Mouse (Mus musculus) neural tube, embryonic 14.5 days (tissue): Measurements from ENCODE around the gene Lars2. TPM values are rescaled to one million over a fixed set of nuclear protein-coding genes. Genes with fewer than 3 reads are reported as not detected.

Experiments
- ATAC-seq: fragments of 200-750 bp; cut with Nextera tagmentation; 2 replicates; pipeline ENCODE4 v1.8.0; 2017; ENCODE audit warnings: low read depth, mild to moderate bottlenecking, moderate TSS enrichment, moderate library complexity
- H3K27ac ChIP-seq: fragments of 300-500 bp; sonication (generic); 2 replicates; pipeline ENCODE4 v1.5.1; 2014; ENCODE audit warnings: low read depth, mild to moderate bottlenecking, control low read depth, low read length, moderate library complexity, mixed read lengths
- H3K27me3 ChIP-seq: fragments of 300-500 bp; sonication (generic); 2 replicates; pipeline ENCODE4 v1.6.1; 2014; ENCODE audit warnings: low read length; ENCODE audit not compliant: control insufficient read depth, insufficient read depth
- H3K36me3 ChIP-seq: fragments of 300-500 bp; sonication (generic); 2 replicates; pipeline ENCODE4 v1.6.1; 2014; ENCODE audit warnings: low read length, mixed read lengths; ENCODE audit not compliant: control insufficient read depth, insufficient read depth
- H3K4me1 ChIP-seq: fragments of 300-500 bp; sonication (generic); 2 replicates; pipeline ENCODE4 v1.6.1; 2014; ENCODE audit warnings: low read length; ENCODE audit not compliant: control insufficient read depth, insufficient read depth
- H3K4me2 ChIP-seq: fragments of 300-500 bp; sonication (generic); 2 replicates; pipeline ENCODE4 v1.6.1; 2014; ENCODE audit warnings: mild to moderate bottlenecking, low read depth, low read length, control low read depth
- H3K4me3 ChIP-seq: fragments of 300-500 bp; sonication (generic); 2 replicates; pipeline ENCODE4 v1.5.1; 2014; ENCODE audit warnings: low read depth, low read length, control low read depth, mixed read lengths
- H3K9ac ChIP-seq: fragments of 300-500 bp; sonication (generic); replicated peaks from 2 replicates; pipeline ENCODE4 v1.6.1; 2014; ENCODE audit warnings: low read depth, mild to moderate bottlenecking, control low read depth, low read length, mixed read lengths
- H3K9me3 ChIP-seq: fragments of 300-500 bp; sonication (generic); 2 replicates; pipeline ENCODE4 v1.6.1; 2016; ENCODE audit warnings: low read length; ENCODE audit not compliant: control insufficient read depth
- WGBS: fragments of 180-500 bp; shearing (Covaris S2); extraction: QIAGEN DNeasy Blood & Tissue Kit; methylation state at CpG from one replicate; pipeline ENCODE4 v1.1.7; 2014; 5-methylcytosine and 5-hydroxymethylcytosine counted together
- polyA plus RNA-seq: library from polyadenylated mRNA; unstranded; fragments of >200 nt; fragmentation: Nextera tagmentation; extraction: Ambion mirVana; gene quantifications from 2 replicates; pipeline ENCODE4 v1.2.1, GENCODE M21; 2014

Gene Lars2
- polyA plus RNA-seq, 1 experiment from 2014 or later = 1,192 TPM

- H3K4me1 ChIP-seq = peaks cover 8% of the 10 kb centered on the region; the same call in 1 of the 2 replicates
- H3K27me3 ChIP-seq = no peaks in the 10 kb centered on the region
- peak within 1 kb of the TSS; percentile 54 for H3K4me3 ChIP-seq
- H3K9ac ChIP-seq = peak within 1 kb of the TSS; percentile 42
- whole genome bisulfite sequencing = under 1% methylated on average over 34 of the region's 57 CpGs
- no peaks in the 10 kb centered on the region for H3K9me3 ChIP-seq
- peak within 1 kb of the TSS; percentile 61 for H3K4me2 ChIP-seq
- H3K27ac ChIP-seq = 0 out of 2 replicates have a peak within 1 kb of the TSS, but pooled peaks have one; percentile 28
- no peaks in the 10 kb centered on the region for H3K36me3 ChIP-seq
- ATAC-seq = peak; percentile 78
Observed at GRCm38 (mm10) chr9:123478586-123479195, 112.0 kb downstream of the Lars2 start, which contains the start of gene Limd1. Gene Limd1, plus strand, starts transcription at chr9:123478706.

GRCm38 (mm10) chr9:123479196-123479669 lies 112.5 kb downstream of the Lars2 start:
- Histone ChIP-seq H3K4me2 (peak overlapping the region; percentile 61), H3K4me3 (peak overlapping the region; percentile 54), H3K36me3 (no peaks in the 10 kb centered on the region), H3K9ac (peak overlapping the region; percentile 42), H3K4me1 (peaks cover 8% of the 10 kb centered on the region; the same call in 1 of the 2 replicates), H3K27me3 (no peaks in the 10 kb centered on the region), H3K9me3 (no peaks in the 10 kb centered on the region), H3K27ac (no peak overlapping the region)
- ATAC-seq = 0 out of 2 replicates have a peak, but pooled peaks have one; percentile 16
- WGBS = 13% methylated on average over 17 of the region's 17 CpGs

- Histone ChIP-seq H3K4me1 (peaks cover 8% of the 10 kb centered on the region; the same call in 1 of the 2 replicates), H3K4me2 (peak overlapping the region; percentile 61), H3K4me3 (peak overlapping the region; percentile 54; the same call in 1 of the 2 replicates), H3K9me3 (no peaks in the 10 kb centered on the region), H3K27me3 (no peaks in the 10 kb centered on the region), H3K36me3 (no peaks in the 10 kb centered on the region), H3K9ac (no peak overlapping the region), H3K27ac (no peak overlapping the region)
- ATAC-seq = no peak
- 90% methylated on average over 8 of the region's 8 CpGs for WGBS
Observed at GRCm38 (mm10) chr9:123479876-123480252, 113.1 kb downstream of the Lars2 start.

GRCm38 (mm10) chr9:123480253-123480921 lies 113.7 kb downstream of the Lars2 start:
- Histone ChIP-seq H3K36me3 (no peaks in the 10 kb centered on the region), H3K9me3 (no peaks in the 10 kb centered on the region), H3K9ac (no peak overlapping the region), H3K4me2 (peak overlapping the region; percentile 61; the same call in 1 of the 2 replicates), H3K4me3 (0 out of 2 replicates have a peak overlapping the region, but pooled peaks have one; percentile 0), H3K27me3 (no peaks in the 10 kb centered on the region), H3K4me1 (peaks cover 8% of the 10 kb centered on the region; the same call in 1 of the 2 replicates), H3K27ac (no peak overlapping the region)
- WGBS = 82% methylated on average over 18 of the region's 18 CpGs
- no peak for ATAC-seq

GRCm38 (mm10) chr9:123481136-123481535 lies 114.4 kb downstream of the Lars2 start:
- H3K4me3 ChIP-seq = no peak overlapping the region
- H3K36me3 ChIP-seq = no peaks in the 10 kb centered on the region
- no peak for ATAC-seq
- 75% methylated on average over 7 of the region's 7 CpGs for WGBS
- H3K27me3 ChIP-seq = no peaks in the 10 kb centered on the region
- no peak overlapping the region for H3K9ac ChIP-seq
- H3K4me2 ChIP-seq = 0 out of 2 replicates have a peak overlapping the region, but pooled peaks have one; percentile 61
- peaks cover 8% of the 10 kb centered on the region; the same call in 1 of the 2 replicates for H3K4me1 ChIP-seq
- H3K9me3 ChIP-seq = no peaks in the 10 kb centered on the region
- no peak overlapping the region for H3K27ac ChIP-seq

- H3K4me1 ChIP-seq = peaks cover 8% of the 10 kb centered on the region; the same call in 1 of the 2 replicates
- H3K27ac ChIP-seq = no peak overlapping the region
- ATAC-seq = no peak
- no peak overlapping the region for H3K4me2 ChIP-seq
- no peaks in the 10 kb centered on the region for H3K36me3 ChIP-seq
- no peak overlapping the region for H3K4me3 ChIP-seq
- no peaks in the 10 kb centered on the region for H3K27me3 ChIP-seq
- no peak overlapping the region for H3K9ac ChIP-seq
- 96% methylated on average over 1 of the region's 1 CpGs for WGBS
- H3K9me3 ChIP-seq = no peaks in the 10 kb centered on the region
Observed at GRCm38 (mm10) chr9:123483598-123483997, 116.9 kb downstream of the Lars2 start.

- Histone ChIP-seq H3K36me3 (no peaks in the 10 kb centered on the region), H3K9me3 (no peaks in the 10 kb centered on the region), H3K4me3 (no peak overlapping the region), H3K27me3 (no peaks in the 10 kb centered on the region), H3K4me1 (peaks cover 8% of the 10 kb centered on the region; the same call in 1 of the 2 replicates), H3K4me2 (no peak overlapping the region), H3K9ac (no peak overlapping the region), H3K27ac (no peak overlapping the region)
- ATAC-seq = no peak
- 99% methylated on average over 3 of the region's 3 CpGs for WGBS
Observed at GRCm38 (mm10) chr9:123484830-123485229, 118.1 kb downstream of the Lars2 start.

GRCm38 (mm10) chr9:123485561-123485960 lies 118.8 kb downstream of the Lars2 start:
- H3K9ac ChIP-seq = no peak overlapping the region
- H3K36me3 ChIP-seq = no peaks in the 10 kb centered on the region
- no peaks in the 10 kb centered on the region for H3K9me3 ChIP-seq
- H3K4me2 ChIP-seq = no peak overlapping the region
- H3K27ac ChIP-seq = no peak overlapping the region
- WGBS = 88% methylated on average over 4 of the region's 4 CpGs
- no peak for ATAC-seq
- H3K4me1 ChIP-seq = peaks cover 8% of the 10 kb centered on the region; the same call in 1 of the 2 replicates
- no peak overlapping the region for H3K4me3 ChIP-seq
- H3K27me3 ChIP-seq = no peaks in the 10 kb centered on the region

GRCm38 (mm10) chr9:123486635-123487034 lies 119.9 kb downstream of the Lars2 start:
- Histone ChIP-seq H3K4me3 (no peak overlapping the region), H3K9ac (no peak overlapping the region), H3K27me3 (no peaks in the 10 kb centered on the region), H3K4me2 (no peak overlapping the region), H3K4me1 (peaks cover 4% of the 10 kb centered on the region; the same call in 1 of the 2 replicates), H3K27ac (no peak overlapping the region), H3K9me3 (no peaks in the 10 kb centered on the region), H3K36me3 (no peaks in the 10 kb centered on the region)
- ATAC-seq = no peak
- 87% methylated on average over 3 of the region's 3 CpGs for WGBS
